8 mouse cellular contexts compared by ENCODE assay signal in the genomic region with DNA sequence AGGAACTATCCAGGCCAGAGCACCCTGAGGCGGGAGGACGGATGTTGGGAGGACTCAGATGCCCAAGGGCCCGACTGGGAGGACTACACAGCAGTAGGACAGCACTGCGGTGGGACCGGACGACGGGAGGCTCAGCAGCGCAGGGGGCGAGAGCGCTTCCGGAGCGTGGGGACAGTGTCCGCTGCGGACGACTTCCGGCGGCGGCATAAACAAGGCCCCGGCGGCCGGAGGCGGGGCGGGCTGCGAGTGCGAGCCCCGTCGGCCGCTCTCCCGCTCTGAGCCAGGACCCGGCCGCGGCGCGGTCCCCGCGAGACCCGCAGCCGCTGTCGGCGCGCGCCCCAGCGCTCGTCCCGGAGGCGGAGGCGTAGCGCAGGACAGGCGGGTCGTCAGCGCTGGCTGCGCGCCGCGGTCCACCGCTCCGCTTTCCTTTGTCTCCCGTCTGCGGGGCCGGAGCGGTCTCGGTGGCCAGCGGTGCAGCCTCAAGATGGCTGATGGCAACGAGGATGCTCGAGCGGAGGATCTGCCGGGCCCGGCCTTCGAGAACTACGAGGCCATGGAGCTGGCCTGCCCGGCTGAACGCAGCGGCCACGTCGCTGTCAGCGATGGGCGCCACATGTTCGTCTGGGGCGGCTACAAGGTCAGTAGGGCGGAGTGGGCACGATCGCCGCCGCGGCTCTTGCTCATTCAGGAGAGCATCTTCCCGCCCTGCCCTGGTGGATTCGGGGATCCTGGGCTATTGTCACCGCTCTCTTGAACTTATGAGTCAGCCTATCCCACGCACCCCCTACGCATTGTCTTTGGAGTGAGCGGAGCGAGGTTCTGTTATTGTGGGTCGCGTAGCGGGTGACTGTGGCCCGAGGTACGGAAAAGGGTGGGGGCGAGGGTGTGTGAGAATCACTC. TPM values are rescaled to one million over a fixed set of nuclear protein-coding genes. Genes with fewer than 3 reads are reported as not detected.
A peak's percentile ranks its signal among the peaks of the same experiment; 100 is the strongest.
DNase-seq lines count a peak whose midpoint lies in the region; ATAC-seq and TF ChIP-seq lines count a peak whose summit lies in the region.

A gene (plus strand): TSS at position 171 of the 900 bp plus-strand sequence.

- under 1% methylated on average over 98 of the region's 98 CpGs for WGBS in heart, embryonic 10.5 days
- WGBS in kidney, embryonic 15.5 days: under 1% methylated on average over 91 of the region's 98 CpGs

- ATAC-seq in kidney, embryonic 15.5 days (replicated peaks; ENCODE audit: low FRiP score): peak; percentile 96
- ATAC-seq in monocyte, adult 5-6 weeks (replicated peaks; ENCODE audit: insufficient number of reproducible peaks, low FRiP score, low TSS enrichment, poor library complexity, severe bottlenecking): peak; percentile 72

- H3K4me2 ChIP-seq in kidney, embryonic 15.5 days: peak within 1 kb of the TSS; percentile 62

- peak; percentile 92 for DNase-seq in A20 (ENCODE audit: low read depth, low spot score)
- DNase-seq in heart, embryonic 10.5 days (ENCODE audit: low spot score): peak; percentile 95
- peak; percentile 86 for DNase-seq in liver
- peak; percentile 79 to 90 for DNase-seq in spleen, postnatal 4 days (ENCODE audit: low spot score in 2 of 2)

- peaks cover 7% of the 10 kb centered on the region for H3K4me1 ChIP-seq in bone marrow macrophage, adult 2 months (ENCODE audit: control insufficient read depth, insufficient read depth, low read length)
- H3K4me1 ChIP-seq in embryonic fibroblast, embryonic 13.5 days (ENCODE audit: control insufficient read depth, insufficient read depth, low read length): 0 out of 2 replicates have a peak, but pooled peaks cover 4% of the 10 kb centered on the region
- peaks cover 20% of the 10 kb centered on the region for H3K4me1 ChIP-seq in heart, embryonic 10.5 days
- H3K4me1 ChIP-seq in kidney, embryonic 15.5 days: peaks cover 29% of the 10 kb centered on the region

- peak within 1 kb of the TSS; percentile 96 for H3K9ac ChIP-seq in kidney, embryonic 15.5 days

- peaks cover 21% of the 10 kb centered on the region for H3K36me3 ChIP-seq in heart, embryonic 10.5 days
- peaks cover 24% of the 10 kb centered on the region for H3K36me3 ChIP-seq in kidney, embryonic 15.5 days

- TF ChIP-seq POLR2A in bone marrow macrophage, adult 2 months (IDR thresholded peaks at IDR 0.05; ENCODE audit: borderline replicate concordance, low read depth, low read length): no peak
- peak; percentile 79 for TF ChIP-seq POLR2A in embryonic fibroblast, embryonic 13.5 days (IDR thresholded peaks at IDR 0.05; ENCODE audit: low read depth, low read length)

- peak within 1 kb of the TSS; percentile 74 for H3K4me3 ChIP-seq in bone marrow macrophage, adult 2 months (ENCODE audit: insufficient read depth, low read length)
- peak within 1 kb of the TSS; percentile 77 for H3K4me3 ChIP-seq in embryonic fibroblast, embryonic 13.5 days (ENCODE audit: insufficient read depth, low read length)
- H3K4me3 ChIP-seq in heart, embryonic 10.5 days: peak within 1 kb of the TSS; percentile 90
- H3K4me3 ChIP-seq in kidney, embryonic 15.5 days (replicated peaks): peak within 1 kb of the TSS; percentile 97

- H3K27me3 ChIP-seq in heart, embryonic 10.5 days (ENCODE audit: insufficient read depth, poor library complexity, severe bottlenecking): no peaks in the 10 kb centered on the region
- H3K27me3 ChIP-seq in kidney, embryonic 15.5 days: no peaks in the 10 kb centered on the region

- no peaks in the 10 kb centered on the region for H3K9me3 ChIP-seq in heart, embryonic 10.5 days
- H3K9me3 ChIP-seq in kidney, embryonic 15.5 days (replicated peaks): no peaks in the 10 kb centered on the region

- TF ChIP-seq CTCF in bone marrow macrophage, adult 2 months (IDR thresholded peaks at IDR 0.05; ENCODE audit: low read depth, low read length): no peak
- TF ChIP-seq CTCF in embryonic fibroblast, embryonic 13.5 days (IDR thresholded peaks at IDR 0.05; ENCODE audit: borderline replicate concordance, insufficient read depth, low read length): no peak

- peak within 1 kb of the TSS; percentile 35 for H3K27ac ChIP-seq in bone marrow macrophage, adult 2 months (ENCODE audit: insufficient read depth, low read depth, low read length)
- peak within 1 kb of the TSS; percentile 76 for H3K27ac ChIP-seq in embryonic fibroblast, embryonic 13.5 days (ENCODE audit: insufficient read depth, low read length)
- peak within 1 kb of the TSS; percentile 100 for H3K27ac ChIP-seq in heart, embryonic 10.5 days
- peak within 1 kb of the TSS; percentile 96 for H3K27ac ChIP-seq in kidney, embryonic 15.5 days

RNA-seq across cellular contexts. Expression of the gene that starts here (rescaled TPM):
- polyA plus RNA-seq in bone marrow macrophage, adult 2 months (2012; ENCODE audit: insufficient read depth, insufficient read length, missing spikeins): 17.3 and 19.3 TPM in 2 replicates
- polyA plus RNA-seq in embryonic fibroblast, embryonic 13.5 days (2011; ENCODE audit: insufficient read length, low read depth, missing spikeins): 76.8 and 88.5 TPM in 2 replicates
- 142 and 162 TPM in 2 replicates for polyA plus RNA-seq in heart, embryonic 10.5 days (2016; fragmentation: Nextera tagmentation; extraction: Ambion mirVana)
- polyA plus RNA-seq in kidney, embryonic 15.5 days (2015; fragmentation: Nextera tagmentation; extraction: Ambion mirVana): 150 and 151 TPM in 2 replicates
- 47.6 to 59.0 TPM (median 53.0 TPM) in 3 replicates for total RNA-seq in monocyte, adult 5-6 weeks (2017)

Comparison
In these comparisons a context has a peak if more than half of its experiments do, and no peak if none do; other contexts are left out.
1. Peak in every context shown above with its lines: DNase-seq, ATAC-seq, H3K4me3 ChIP-seq and H3K27ac ChIP-seq.
2. H3K27ac ChIP-seq: peak in every context shown above with its lines; median percentile 100 in heart, embryonic 10.5 days; 96 in kidney, embryonic 15.5 days; 76 in embryonic fibroblast, embryonic 13.5 days; 35 in bone marrow macrophage, adult 2 months.